Mouse (Mus musculus) thymus, postnatal 0 days (tissue): Measurements from ENCODE around the gene Tfdp2. TPM values are rescaled to one million over a fixed set of nuclear protein-coding genes. Genes with fewer than 3 reads are reported as not detected.

Experiments used
- DNase-seq: peaks from one replicate; pipeline ENCODE4 v3.0.0-alpha.2; 2015; ENCODE audit warnings: low spot score
- polyA plus RNA-seq: library from polyadenylated mRNA; unstranded; fragments of >200 nt; fragmentation: Nextera tagmentation; extraction: Ambion mirVana; gene quantifications from 2 replicates; pipeline ENCODE4 v1.2.1, GENCODE M21; 2015

Gene Tfdp2
- polyA plus RNA-seq, 1 experiment from 2014 or later: 59.7 TPM

- no peak for DNase-seq
Measured at GRCm38 (mm10) chr9:96228285-96228684, 32.2 kb downstream of the Tfdp2 start.

- DNase-seq: no peak
Measured at GRCm38 (mm10) chr9:96230271-96230670, 34.2 kb downstream of the Tfdp2 start.

GRCm38 (mm10) chr9:96235477-96235876 is 39.4 kb downstream of the Tfdp2 start:
- no peak for DNase-seq

GRCm38 (mm10) chr9:96237391-96237790 is 41.3 kb downstream of the Tfdp2 start:
- DNase-seq: no peak

- no peak for DNase-seq
Measured at GRCm38 (mm10) chr9:96238286-96238685, 42.2 kb downstream of the Tfdp2 start.

GRCm38 (mm10) chr9:96241134-96242097 is 45.3 kb downstream of the Tfdp2 start:
- no peak for DNase-seq

GRCm38 (mm10) chr9:96243915-96244314 is 47.8 kb downstream of the Tfdp2 start:
- DNase-seq: no peak

- DNase-seq: no peak
Measured at GRCm38 (mm10) chr9:96254812-96255211, 58.7 kb downstream of the Tfdp2 start.

- no peak for DNase-seq
Measured at GRCm38 (mm10) chr9:96258478-96258877, 62.4 kb downstream of the Tfdp2 start.

GRCm38 (mm10) chr9:96259017-96259512 is 63.0 kb downstream of the Tfdp2 start:
- peak; percentile 56 for DNase-seq

GRCm38 (mm10) chr9:96259753-96260520 is 63.9 kb downstream of the Tfdp2 start:
- DNase-seq: peak; percentile 13

- no peak for DNase-seq
Measured at GRCm38 (mm10) chr9:96261101-96261500, 65.0 kb downstream of the Tfdp2 start.

GRCm38 (mm10) chr9:96261980-96262379 is 65.9 kb downstream of the Tfdp2 start:
- DNase-seq: no peak

GRCm38 (mm10) chr9:96266793-96267558 is 70.9 kb downstream of the Tfdp2 start:
- no peak for DNase-seq

- no peak for DNase-seq
Measured at GRCm38 (mm10) chr9:96267559-96267948, 71.5 kb downstream of the Tfdp2 start.

- DNase-seq: no peak
Measured at GRCm38 (mm10) chr9:96269726-96270125, 73.7 kb downstream of the Tfdp2 start.

- DNase-seq: no peak
Measured at GRCm38 (mm10) chr9:96275543-96275942, 79.5 kb downstream of the Tfdp2 start.

GRCm38 (mm10) chr9:96281497-96281896 is 85.4 kb downstream of the Tfdp2 start:
- peak; percentile 17 for DNase-seq

- DNase-seq: no peak
Measured at GRCm38 (mm10) chr9:96282082-96282481, 86.0 kb downstream of the Tfdp2 start.

GRCm38 (mm10) chr9:96284916-96285315 is 88.8 kb downstream of the Tfdp2 start:
- DNase-seq: peak; percentile 29

GRCm38 (mm10) chr9:96292144-96292543 is 96.1 kb downstream of the Tfdp2 start:
- no peak for DNase-seq
